Mouse (Mus musculus) subcutaneous adipose tissue, adult 2 months (tissue): ENCODE measurements around the gene Nfkbib. TPM values are rescaled to one million over a fixed set of nuclear protein-coding genes. Genes with fewer than 3 reads are reported as not detected.

Source experiments
- polyA plus RNA-seq: library from polyadenylated mRNA; depleted of rRNA; stranded (reverse); fragments of >200 nt; gene quantifications from 2 replicates; pipeline ENCODE4 v1.2.3, GENCODE M21; 2012; ENCODE audit warnings: low replicate concordance; rRNA removed

The Nfkbib gene
- polyA plus RNA-seq = 31.7 and 33.5 TPM in 2 replicates

GRCm38 (mm10) chr7:28767462-28767965, at the start of gene Nfkbib:
Nfkbib (minus strand) TSS chr7:28767512.

GRCm38 (mm10) chr7:28808221-28808941, 41.1 kb upstream of the Nfkbib start, which contains the start of gene Hnrnpl:
Hnrnpl (plus strand) TSS chr7:28808541.

GRCm38 (mm10) chr7:28788307-28789195, 21.2 kb upstream of the Nfkbib start, which contains the start of gene Rinl:
Rinl (plus strand) TSS chr7:28788969.

GRCm38 (mm10) chr7:28766173-28766879, 986 bp downstream of the Nfkbib start, which contains the start of gene Sirt2:
Sirt2 (plus strand) TSS chr7:28766735.

GRCm38 (mm10) chr7:28756079-28756478, 11.2 kb downstream of the Nfkbib start, which contains the start of gene Ccer2:
Ccer2 (plus strand) TSS chr7:28756174.

GRCm38 (mm10) chr7:28741709-28742438, 25.4 kb downstream of the Nfkbib start, which contains the start of the genes Mrps12 and Sars2:
Mrps12 (minus strand) TSS chr7:28741820.
Sars2 (plus strand) TSS chr7:28741992.

GRCm38 (mm10) chr7:28716590-28717281, 50.6 kb downstream of the Nfkbib start, which contains the start of gene Fbxo17:
Fbxo17 (plus strand) TSS chr7:28716804.

Other genes starting within 250 kb of the Nfkbib start
- not detected in 2 replicates for gene Ifnl3, start 244.7 kb downstream of the Nfkbib start, polyA plus RNA-seq
- 0.76 and 0.83 TPM in 2 replicates for gene Sycn, start 226.6 kb downstream of the Nfkbib start, polyA plus RNA-seq
- gene Nccrp1, start 220.3 kb downstream of the Nfkbib start, polyA plus RNA-seq = 0.11 TPM in 1 of 2 replicates, not detected in the other
- 79.8 and 99.2 TPM in 2 replicates for gene Samd4b, start 169.4 kb downstream of the Nfkbib start, polyA plus RNA-seq
- 13.7 and 30.0 TPM in 2 replicates for gene Pak4, start 169.3 kb downstream of the Nfkbib start, polyA plus RNA-seq
- not detected in 2 replicates for gene Acp7, start 136.2 kb downstream of the Nfkbib start, polyA plus RNA-seq
- gene Fbxo27, start 74.7 kb downstream of the Nfkbib start, polyA plus RNA-seq = 7.1 and 21.8 TPM in 2 replicates
- 1.8 and 6.7 TPM in 2 replicates for gene Fbxo17, start 50.7 kb downstream of the Nfkbib start, polyA plus RNA-seq
- gene Mrps12, start 25.7 kb downstream of the Nfkbib start, polyA plus RNA-seq = 65.5 and 68.1 TPM in 2 replicates
- 17.2 and 24.2 TPM in 2 replicates for gene Sars2, start 25.5 kb downstream of the Nfkbib start, polyA plus RNA-seq
- gene Ccer2, start 11.3 kb downstream of the Nfkbib start, polyA plus RNA-seq = not detected in 2 replicates
- gene Sirt2, start 777 bp downstream of the Nfkbib start, polyA plus RNA-seq = 116 and 128 TPM in 2 replicates
- gene Rinl, start 21.5 kb upstream of the Nfkbib start, polyA plus RNA-seq = 5.6 and 8.0 TPM in 2 replicates
- 301 and 463 TPM in 2 replicates for gene Hnrnpl, start 41.0 kb upstream of the Nfkbib start, polyA plus RNA-seq
- gene Ech1, start 57.7 kb upstream of the Nfkbib start, polyA plus RNA-seq = 516 and 1,100 TPM in 2 replicates
- 29.7 and 44.7 TPM in 2 replicates for gene Lgals4, start 66.3 kb upstream of the Nfkbib start, polyA plus RNA-seq
- 7.4 and 19.9 TPM in 2 replicates for gene Lgals7, start 96.3 kb upstream of the Nfkbib start, polyA plus RNA-seq
- gene Capn12, start 113.9 kb upstream of the Nfkbib start, polyA plus RNA-seq = 0.85 and 2.6 TPM in 2 replicates
- 420 and 464 TPM in 2 replicates for gene Actn4, start 194.8 kb upstream of the Nfkbib start, polyA plus RNA-seq
- gene Eif3k, start 214.4 kb upstream of the Nfkbib start, polyA plus RNA-seq = 291 and 376 TPM in 2 replicates
- 8.4 and 8.8 TPM in 2 replicates for gene Map4k1, start 214.5 kb upstream of the Nfkbib start, polyA plus RNA-seq